Mouse (Mus musculus): Measurements from ENCODE around the gene Snd1. TPM values are rescaled to one million over a fixed set of nuclear protein-coding genes. Genes with fewer than 3 reads are reported as not detected.

Snd1 gene
- polyA plus RNA-seq, 1 experiment from 2014 or later: 70.5 TPM

- WGBS: 87% methylated on average over 2 of the region's 2 CpGs
- Histone ChIP-seq H3K27ac (no peak overlapping the region), H3K4me2 (no peak overlapping the region), H3K4me1 (replicated peaks) (no peaks in the 10 kb centered on the region), H3K9me3 (replicated peaks) (no peaks in the 10 kb centered on the region), H3K4me3 (no peak overlapping the region), H3K9ac (no peak overlapping the region), H3K27me3 (no peaks in the 10 kb centered on the region), H3K36me3 (peaks cover 16% of the 10 kb centered on the region; the same call in 1 of the 2 replicates)
- ATAC-seq (replicated peaks; ENCODE audit: insufficient number of reproducible peaks, insufficient read depth, low FRiP score, low read depth): no peak
Observed at GRCm38 (mm10) chr6:28549374-28549773, 74.4 kb downstream of the Snd1 start.

GRCm38 (mm10) chr6:28550255-28551004 lies 75.5 kb downstream of the Snd1 start:
- ATAC-seq (replicated peaks; ENCODE audit: insufficient number of reproducible peaks, insufficient read depth, low FRiP score, low read depth): no peak
- Histone ChIP-seq H3K9me3 (replicated peaks) (no peaks in the 10 kb centered on the region), H3K27me3 (no peaks in the 10 kb centered on the region), H3K4me3 (no peak overlapping the region), H3K27ac (no peak overlapping the region), H3K36me3 (peaks cover 10% of the 10 kb centered on the region; the same call in 1 of the 2 replicates), H3K4me1 (replicated peaks) (peaks cover 4% of the 10 kb centered on the region), H3K9ac (no peak overlapping the region), H3K4me2 (no peak overlapping the region)
- WGBS: 78% methylated on average over 7 of the region's 7 CpGs

- Histone ChIP-seq H3K4me3 (no peak overlapping the region), H3K27me3 (no peaks in the 10 kb centered on the region), H3K27ac (no peak overlapping the region), H3K4me2 (no peak overlapping the region), H3K9me3 (replicated peaks) (no peaks in the 10 kb centered on the region), H3K4me1 (replicated peaks) (peaks cover 7% of the 10 kb centered on the region), H3K9ac (no peak overlapping the region), H3K36me3 (no peaks in the 10 kb centered on the region; the same call in 1 of the 2 replicates)
- WGBS: 80% methylated on average over 1 of the region's 1 CpGs
- ATAC-seq (replicated peaks; ENCODE audit: insufficient number of reproducible peaks, insufficient read depth, low FRiP score, low read depth): no peak
Observed at GRCm38 (mm10) chr6:28554470-28554869, 79.5 kb downstream of the Snd1 start.

DNA sequence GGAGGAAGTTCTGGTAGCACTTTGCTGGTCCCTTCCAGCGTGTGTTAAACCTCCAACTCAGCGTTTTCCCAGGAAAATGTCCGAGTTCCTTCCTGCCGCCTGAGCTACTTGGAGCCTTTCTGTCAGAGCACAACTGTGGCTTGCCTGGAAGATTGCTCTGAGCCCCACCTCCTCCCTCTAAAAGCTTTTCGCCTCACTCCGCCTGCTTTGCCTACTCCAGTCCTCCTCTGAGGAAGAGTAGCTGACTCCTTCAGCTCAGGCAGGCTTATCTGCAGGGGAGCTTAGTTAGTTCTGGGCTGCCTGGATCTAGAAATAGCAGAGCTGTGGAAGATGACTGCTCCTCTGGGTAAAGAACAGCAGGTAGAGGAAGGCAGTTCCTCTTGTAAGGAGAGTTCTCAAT lies 80.1 kb downstream of the Snd1 start:
- Histone ChIP-seq H3K27ac (peak overlapping the region; percentile 51; the same call in 1 of the 2 replicates), H3K4me1 (replicated peaks) (peaks cover 8% of the 10 kb centered on the region), H3K4me2 (no peak overlapping the region), H3K27me3 (no peaks in the 10 kb centered on the region), H3K9me3 (replicated peaks) (no peaks in the 10 kb centered on the region), H3K9ac (no peak overlapping the region), H3K36me3 (no peaks in the 10 kb centered on the region; the same call in 1 of the 2 replicates), H3K4me3 (no peak overlapping the region)
- 53% methylated on average over 6 of the region's 6 CpGs for WGBS
- ATAC-seq (replicated peaks; ENCODE audit: insufficient number of reproducible peaks, insufficient read depth, low FRiP score, low read depth): no peak

DNA sequence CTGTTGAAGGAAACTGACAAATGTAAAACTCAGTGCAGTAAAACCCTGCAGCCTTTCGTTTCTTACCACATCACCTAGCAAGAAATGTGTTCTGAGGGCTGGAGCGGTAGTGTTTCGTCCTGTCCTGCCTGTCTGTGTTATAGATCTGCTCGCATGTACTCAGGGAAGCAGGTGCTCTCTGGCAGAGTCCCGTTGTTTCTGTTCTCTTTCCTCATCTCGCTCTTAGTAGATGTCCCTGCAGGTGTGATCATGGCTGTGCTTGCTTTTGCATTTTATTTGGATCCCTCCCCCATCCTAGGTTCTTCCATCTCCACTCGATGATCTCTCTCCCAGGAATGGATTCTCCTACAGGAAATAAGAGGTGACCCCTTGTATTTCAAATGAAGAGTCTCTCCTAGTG lies 80.5 kb downstream of the Snd1 start:
- H3K4me2 ChIP-seq: no peak overlapping the region
- 80% methylated on average over 7 of the region's 7 CpGs for WGBS
- ATAC-seq (replicated peaks; ENCODE audit: insufficient number of reproducible peaks, insufficient read depth, low FRiP score, low read depth): no peak
- no peak overlapping the region for H3K9ac ChIP-seq
- peaks cover 10% of the 10 kb centered on the region for H3K4me1 ChIP-seq (replicated peaks)
- no peaks in the 10 kb centered on the region for H3K9me3 ChIP-seq (replicated peaks)
- H3K36me3 ChIP-seq: no peaks in the 10 kb centered on the region; the same call in 1 of the 2 replicates
- H3K27me3 ChIP-seq: no peaks in the 10 kb centered on the region
- no peak overlapping the region for H3K27ac ChIP-seq
- H3K4me3 ChIP-seq: no peak overlapping the region

DNA sequence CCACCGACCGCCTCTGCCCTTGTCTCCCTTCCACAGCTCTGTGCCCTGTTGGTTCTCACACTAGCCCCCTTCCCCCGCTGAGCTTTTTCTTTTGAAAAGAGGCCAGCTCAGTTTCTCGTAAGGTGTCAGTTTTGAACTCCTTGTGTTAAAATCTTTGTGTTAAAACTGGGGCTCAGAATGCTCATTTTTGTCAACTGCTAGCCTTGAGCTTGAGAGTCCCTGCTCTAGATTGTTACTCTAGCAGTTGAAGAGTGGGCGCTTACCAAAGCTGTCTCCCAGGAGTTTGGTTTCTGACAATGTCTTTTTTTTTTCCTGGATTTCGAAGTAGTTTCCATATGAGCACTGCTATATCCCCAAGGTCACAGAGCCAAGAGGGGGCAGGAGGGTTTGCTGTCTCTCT lies 82.8 kb downstream of the Snd1 start:
- Histone ChIP-seq H3K9ac (no peak overlapping the region), H3K36me3 (no peaks in the 10 kb centered on the region; the same call in 1 of the 2 replicates), H3K27me3 (no peaks in the 10 kb centered on the region), H3K9me3 (replicated peaks) (no peaks in the 10 kb centered on the region), H3K27ac (no peak overlapping the region), H3K4me3 (no peak overlapping the region), H3K4me1 (replicated peaks) (peaks cover 10% of the 10 kb centered on the region), H3K4me2 (no peak overlapping the region)
- WGBS: 85% methylated on average over 6 of the region's 6 CpGs
- ATAC-seq (replicated peaks; ENCODE audit: insufficient number of reproducible peaks, insufficient read depth, low FRiP score, low read depth): no peak

GRCm38 (mm10) chr6:28559419-28559818 lies 84.5 kb downstream of the Snd1 start:
- Histone ChIP-seq H3K4me3 (no peak overlapping the region), H3K27ac (no peak overlapping the region), H3K27me3 (no peaks in the 10 kb centered on the region), H3K36me3 (no peaks in the 10 kb centered on the region; the same call in 1 of the 2 replicates), H3K9ac (no peak overlapping the region), H3K9me3 (replicated peaks) (no peaks in the 10 kb centered on the region), H3K4me2 (no peak overlapping the region), H3K4me1 (replicated peaks) (peaks cover 10% of the 10 kb centered on the region)
- WGBS: 86% methylated on average over 2 of the region's 2 CpGs
- no peak for ATAC-seq (replicated peaks; ENCODE audit: insufficient number of reproducible peaks, insufficient read depth, low FRiP score, low read depth)

DNA sequence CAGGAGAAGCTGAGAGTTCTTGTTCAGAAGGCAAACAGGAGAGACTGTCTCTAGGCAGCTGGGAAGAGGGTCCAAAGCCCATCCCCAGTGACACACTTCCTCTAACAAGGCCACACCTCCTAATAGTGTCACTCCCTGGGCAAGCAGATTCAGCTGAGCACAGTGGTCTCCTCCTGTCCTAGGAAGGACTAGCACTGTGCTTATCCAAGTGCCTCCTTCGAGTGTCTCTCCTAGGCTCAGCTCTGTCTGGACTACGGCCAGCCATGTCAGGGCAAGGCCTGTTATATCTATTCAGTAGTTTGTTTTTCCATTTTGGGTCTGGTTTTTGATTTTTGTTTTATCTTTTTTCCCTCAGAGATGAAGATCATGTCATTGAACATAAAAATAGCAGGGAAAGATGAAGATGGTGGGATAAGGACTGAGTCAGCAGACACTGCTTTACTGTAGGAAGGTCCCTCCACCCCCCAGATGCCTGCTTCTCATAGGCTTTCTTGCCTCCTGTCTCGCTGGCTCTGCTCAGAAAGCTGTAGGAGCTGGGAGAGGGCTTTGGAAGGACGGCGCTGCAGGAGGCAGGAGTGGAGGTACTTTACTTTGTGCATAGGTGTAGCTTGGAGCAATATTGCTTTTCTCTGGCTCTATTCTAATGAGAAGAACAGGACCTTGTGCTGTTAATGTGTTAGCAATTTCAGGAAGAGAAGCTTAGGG lies 86.5 kb downstream of the Snd1 start:
- no peaks in the 10 kb centered on the region for H3K27me3 ChIP-seq
- H3K4me3 ChIP-seq: no peak overlapping the region
- no peaks in the 10 kb centered on the region for H3K9me3 ChIP-seq (replicated peaks)
- WGBS: 74% methylated on average over 5 of the region's 5 CpGs
- no peak for ATAC-seq (replicated peaks; ENCODE audit: insufficient number of reproducible peaks, insufficient read depth, low FRiP score, low read depth)
- H3K27ac ChIP-seq: no peak overlapping the region
- no peaks in the 10 kb centered on the region; the same call in 1 of the 2 replicates for H3K36me3 ChIP-seq
- H3K4me1 ChIP-seq (replicated peaks): 0 out of 2 replicates have a peak, but pooled peaks cover 3% of the 10 kb centered on the region
- H3K4me2 ChIP-seq: no peak overlapping the region
- no peak overlapping the region for H3K9ac ChIP-seq

- H3K36me3 ChIP-seq: no peaks in the 10 kb centered on the region; the same call in 1 of the 2 replicates
- 0 out of 2 replicates have a peak, but pooled peaks cover 3% of the 10 kb centered on the region for H3K4me1 ChIP-seq (replicated peaks)
- H3K4me2 ChIP-seq: no peak overlapping the region
- no peak overlapping the region for H3K4me3 ChIP-seq
- no peak overlapping the region for H3K9ac ChIP-seq
- 83% methylated on average over 4 of the region's 4 CpGs for WGBS
- H3K27ac ChIP-seq: no peak overlapping the region
- H3K27me3 ChIP-seq: no peaks in the 10 kb centered on the region
- H3K9me3 ChIP-seq (replicated peaks): no peaks in the 10 kb centered on the region
- ATAC-seq (replicated peaks; ENCODE audit: insufficient number of reproducible peaks, insufficient read depth, low FRiP score, low read depth): no peak
Observed at GRCm38 (mm10) chr6:28562323-28563044, 87.5 kb downstream of the Snd1 start.

- Histone ChIP-seq H3K27ac (no peak overlapping the region), H3K27me3 (no peaks in the 10 kb centered on the region), H3K4me3 (no peak overlapping the region), H3K4me1 (replicated peaks) (0 out of 2 replicates have a peak, but pooled peaks cover 3% of the 10 kb centered on the region), H3K36me3 (no peaks in the 10 kb centered on the region), H3K9me3 (replicated peaks) (no peaks in the 10 kb centered on the region), H3K9ac (no peak overlapping the region), H3K4me2 (no peak overlapping the region)
- no peak for ATAC-seq (replicated peaks; ENCODE audit: insufficient number of reproducible peaks, insufficient read depth, low FRiP score, low read depth)
- WGBS: 72% methylated on average over 6 of the region's 6 CpGs
Observed at GRCm38 (mm10) chr6:28567978-28568377, 93.0 kb downstream of the Snd1 start.

DNA sequence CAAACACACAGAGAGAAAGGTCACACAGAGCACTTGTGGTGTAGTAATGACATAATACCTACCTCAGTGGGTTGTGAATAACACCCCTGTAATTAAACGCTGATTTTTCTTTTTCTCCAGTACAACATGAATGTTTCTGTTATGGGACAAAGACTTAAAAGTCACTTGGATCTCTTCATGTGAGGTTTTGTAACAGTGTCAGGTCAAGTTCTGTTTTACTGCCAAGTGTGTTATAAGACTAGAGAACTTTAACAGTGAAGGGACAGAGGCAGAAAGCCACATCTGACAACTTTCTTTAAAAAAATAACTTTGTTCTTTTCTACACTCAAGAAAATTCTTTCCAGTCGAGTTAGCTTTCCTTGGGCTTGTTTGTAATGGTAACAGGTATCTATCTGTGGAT lies 97.0 kb downstream of the Snd1 start:
- no peak overlapping the region for H3K27ac ChIP-seq
- H3K9me3 ChIP-seq (replicated peaks): no peaks in the 10 kb centered on the region
- 74% methylated on average over 2 of the region's 2 CpGs for WGBS
- no peak overlapping the region for H3K4me2 ChIP-seq
- ATAC-seq (replicated peaks; ENCODE audit: insufficient number of reproducible peaks, insufficient read depth, low FRiP score, low read depth): no peak
- no peaks in the 10 kb centered on the region for H3K36me3 ChIP-seq
- no peak overlapping the region for H3K9ac ChIP-seq
- H3K4me1 ChIP-seq (replicated peaks): peaks cover 15% of the 10 kb centered on the region
- H3K4me3 ChIP-seq: no peak overlapping the region
- H3K27me3 ChIP-seq: no peaks in the 10 kb centered on the region
